Mouse (Mus musculus): ENCODE measurements at regions not wholly inside any gene's neighbourhood (a gene's known extent, or its start where the extent isn't known, plus 50 kb on each side); places are given as distances from the start of the nearest gene placed in this dataset.
A peak's percentile ranks its signal among the peaks of the same experiment; 100 is the strongest.
"Not testable (repeated sequence)": the region's sequence is repeated elsewhere in the genome, so short reads cannot be mapped to it uniquely, and the experiment has no call there.

- DNase-seq = peak; percentile 94
Measured at GRCm38 (mm10) chr8:126833006-126833405, 112.6 kb downstream of the Tomm20 start.

GRCm38 (mm10) chr8:126832163-126832978 is 113.3 kb downstream of the Tomm20 start:
- DNase-seq = peak; percentile 99

GRCm38 (mm10) chr8:126831312-126832162 is 114.1 kb downstream of the Tomm20 start:
- peak; percentile 86 for DNase-seq

GRCm38 (mm10) chr8:126830242-126830530 is 115.5 kb downstream of the Tomm20 start:
- no peak for DNase-seq

- DNase-seq = peak; percentile 96
Measured at GRCm38 (mm10) chr8:126829376-126830241, 116.0 kb downstream of the Tomm20 start.

GRCm38 (mm10) chr8:126827681-126828383 is 117.8 kb downstream of the Tomm20 start:
- DNase-seq = peak; percentile 95

GRCm38 (mm10) chr8:126826328-126827285 is 119.0 kb downstream of the Tomm20 start:
- DNase-seq = peak; percentile 99

GRCm38 (mm10) chr8:126825877-126826276 is 119.8 kb downstream of the Tomm20 start:
- peak; percentile 98 for DNase-seq

GRCm38 (mm10) chr8:126824575-126825208 is 121.0 kb downstream of the Tomm20 start:
- DNase-seq = peak; percentile 98

- no peak for DNase-seq
Measured at GRCm38 (mm10) chr8:126822269-126822668, 123.4 kb downstream of the Tomm20 start.

- peak; percentile 78 for DNase-seq
Measured at GRCm38 (mm10) chr8:126821279-126821678, 124.4 kb downstream of the Tomm20 start.

GRCm38 (mm10) chr8:126820502-126820901 is 125.1 kb downstream of the Tomm20 start:
- DNase-seq = peak; percentile 74

GRCm38 (mm10) chr8:126819261-126819660 is 126.4 kb downstream of the Tomm20 start:
- DNase-seq = no peak

GRCm38 (mm10) chr8:126816155-126816554 is 129.5 kb downstream of the Tomm20 start:
- DNase-seq = no peak

GRCm38 (mm10) chr8:126814427-126814826 is 131.2 kb downstream of the Tomm20 start:
- DNase-seq = peak; percentile 84

GRCm38 (mm10) chr8:126813621-126814020 is 132.0 kb downstream of the Tomm20 start:
- DNase-seq = no peak

- no peak for DNase-seq
Measured at GRCm38 (mm10) chr8:126812777-126813176, 132.9 kb downstream of the Tomm20 start.

GRCm38 (mm10) chr8:126811358-126811757 is 134.3 kb downstream of the Tomm20 start:
- not testable (repeated sequence) for DNase-seq

GRCm38 (mm10) chr8:126810516-126810915 is 135.1 kb downstream of the Tomm20 start:
- peak; percentile 86 for DNase-seq

- DNase-seq = peak; percentile 86
Measured at GRCm38 (mm10) chr8:126809321-126809720, 136.3 kb downstream of the Tomm20 start.

GRCm38 (mm10) chr8:126808496-126808895 is 137.1 kb downstream of the Tomm20 start:
- DNase-seq = peak; percentile 88

Measured in heart, adult 11 months (tissue).